Mouse (Mus musculus): ENCODE measurements around the gene Piga.

DNA sequence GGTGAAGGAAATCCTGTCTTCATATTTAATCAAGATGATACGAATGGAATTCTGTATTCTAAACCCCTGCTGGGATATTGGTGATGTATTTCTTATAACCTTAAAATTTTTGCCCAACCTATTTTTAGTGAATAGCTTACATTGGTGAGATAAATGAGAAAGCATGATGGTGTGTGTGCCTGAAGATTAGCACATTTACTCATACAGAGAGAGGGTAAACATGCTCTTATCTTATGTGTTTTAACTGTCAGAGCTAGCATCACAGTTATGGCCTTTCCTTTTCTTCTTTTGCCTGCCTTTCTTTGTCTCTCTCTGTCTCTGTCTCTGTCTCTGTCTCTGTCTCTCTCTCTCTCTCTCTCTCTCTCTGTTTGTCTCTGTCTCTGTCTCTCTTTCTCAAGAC, 5.2 kb downstream of the Piga start:
- TF ChIP-seq CTCF (IDR thresholded peaks at IDR 0.05; ENCODE audit: low read depth, low read length) (no peak), GATA1 (IDR thresholded peaks at IDR 0.05; ENCODE audit: borderline replicate concordance, low read length) (no peak), POLR2AphosphoS5 (IDR thresholded peaks at IDR 0.05; ENCODE audit: insufficient replicate concordance, low read depth, low read length) (no peak), TAL1 (conservative IDR thresholded peaks at IDR 0.05; ENCODE audit: low read depth, low read length) (no peak)
